Mouse (Mus musculus): ENCODE measurements around the gene Zfp385a.

Gene Zfp385a

DNA sequence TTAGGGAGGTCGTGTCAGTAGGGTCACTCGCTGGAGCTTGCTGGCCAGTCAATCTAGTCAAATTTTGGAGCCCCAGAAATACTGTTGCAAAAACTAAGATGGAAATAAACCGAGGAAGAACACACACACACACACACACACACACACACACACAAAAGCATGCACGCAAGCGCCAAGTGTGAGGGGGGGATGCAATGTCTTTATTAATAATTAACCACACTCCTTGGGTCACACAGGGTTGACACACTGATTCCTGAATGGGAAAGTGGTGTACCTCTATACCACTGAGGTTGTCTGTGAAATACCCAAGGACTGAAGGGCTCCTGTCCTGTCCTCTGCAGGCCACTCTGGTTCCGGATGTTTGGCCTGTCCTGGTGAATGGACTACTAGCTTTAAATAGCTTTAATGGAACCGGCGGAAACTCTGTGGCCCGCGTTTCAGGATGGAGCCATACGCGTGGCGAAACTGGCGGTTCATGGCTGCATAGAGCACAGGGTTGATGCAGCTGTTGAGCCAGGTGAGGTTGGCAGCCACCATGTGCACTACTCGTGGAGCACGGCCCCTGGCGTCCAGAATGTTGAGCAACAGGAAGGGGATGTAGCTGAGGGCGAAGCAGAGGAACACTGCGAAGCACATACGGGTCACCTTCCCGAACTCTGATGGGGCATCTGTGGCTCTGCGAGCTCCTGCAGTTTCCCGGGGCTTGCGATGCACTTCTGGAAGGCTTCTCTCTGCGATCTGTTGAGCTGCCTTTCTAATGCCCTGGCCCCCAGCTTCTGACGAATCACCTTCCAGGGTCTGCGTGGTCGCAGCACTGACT lies 31.6 kb downstream of the Zfp385a start:
- no peak for DNase-seq (ENCODE audit: low spot score in 2 of 2)

- DNase-seq (ENCODE audit: low spot score in 2 of 2): peak; percentile 77 to 88
Measured at GRCm38 (mm10) chr15:103307125-103307524, 32.8 kb downstream of the Zfp385a start.

GRCm38 (mm10) chr15:103305792-103306645 lies 33.9 kb downstream of the Zfp385a start:
- no peak for DNase-seq (ENCODE audit: low spot score in 2 of 2)

DNA sequence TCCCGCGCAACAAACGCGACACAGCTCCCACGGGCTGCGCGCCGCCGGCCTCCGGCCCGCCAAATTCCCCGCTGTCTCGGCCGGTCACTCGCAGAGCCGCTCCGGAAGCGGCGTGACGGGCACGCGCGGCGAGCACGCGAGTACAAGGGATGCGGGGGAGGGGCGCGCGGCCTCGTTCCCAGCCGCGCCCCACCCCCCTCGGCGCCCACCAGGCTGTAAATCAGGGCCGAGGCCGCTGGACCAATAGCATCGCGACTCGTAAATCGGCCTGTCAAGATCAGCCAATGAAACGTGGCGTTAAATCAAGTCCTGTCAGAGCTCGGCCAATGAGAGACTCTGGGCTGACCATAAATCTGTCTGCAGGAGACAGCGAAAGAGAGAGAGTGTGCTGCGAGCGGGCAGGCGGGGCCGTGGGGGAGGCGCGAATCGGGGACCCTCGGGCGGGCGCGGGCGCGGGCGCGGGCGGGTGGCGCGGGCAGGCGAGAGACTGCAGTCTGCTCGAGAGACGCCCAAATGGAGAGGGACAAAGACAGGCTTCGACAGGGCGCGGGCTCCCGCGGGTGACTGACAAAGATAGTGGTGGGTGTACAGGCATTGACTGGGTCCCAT lies 34.7 kb downstream of the Zfp385a start:
- peak; percentile 57 to 71 for DNase-seq (ENCODE audit: low spot score in 2 of 2)

GRCm38 (mm10) chr15:103304616-103304969 lies 35.3 kb downstream of the Zfp385a start:
- DNase-seq (ENCODE audit: low spot score in 2 of 2): no peak

DNA sequence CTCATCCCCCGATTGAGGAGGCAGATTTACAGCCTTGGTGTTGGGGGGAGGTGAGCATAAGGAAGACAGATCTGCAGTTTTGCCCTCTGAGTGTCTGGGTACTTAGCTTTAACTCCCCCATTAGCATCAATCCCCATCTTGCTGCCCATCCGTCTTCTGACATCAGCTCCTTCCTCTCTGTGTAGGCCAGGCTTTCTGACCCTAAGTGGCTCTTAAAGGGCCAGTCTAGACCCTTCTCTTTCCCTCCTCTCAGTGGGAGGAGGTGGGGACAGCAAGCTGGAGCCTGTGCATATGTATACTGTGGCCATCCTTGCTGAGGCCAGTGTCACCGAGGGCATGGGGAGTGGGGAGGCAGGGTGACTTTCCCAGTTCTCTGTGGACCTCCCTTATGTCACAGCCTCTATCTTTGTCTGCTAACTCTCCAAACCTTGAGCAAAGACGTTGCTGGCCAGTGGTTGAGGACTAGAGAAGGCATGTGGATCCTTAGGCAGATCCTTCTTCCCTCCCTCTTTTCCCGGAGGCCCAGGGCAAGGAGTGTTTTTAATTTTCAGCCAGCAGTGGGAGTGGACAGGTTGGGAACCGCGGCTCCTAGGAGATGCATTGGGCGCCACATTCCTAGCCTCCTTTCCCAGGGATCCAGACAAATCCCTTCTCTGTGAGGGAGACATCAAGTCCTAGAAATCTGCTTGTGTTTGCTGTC lies 35.8 kb downstream of the Zfp385a start:
- no peak for DNase-seq (ENCODE audit: low spot score in 2 of 2)

- DNase-seq (ENCODE audit: low spot score in 2 of 2): no peak
Measured at GRCm38 (mm10) chr15:103302341-103303021, 37.4 kb downstream of the Zfp385a start.

- DNase-seq (ENCODE audit: low spot score in 2 of 2): no peak
Measured at GRCm38 (mm10) chr15:103301547-103302340, 38.1 kb downstream of the Zfp385a start.

GRCm38 (mm10) chr15:103301046-103301445 lies 38.8 kb downstream of the Zfp385a start:
- no peak for DNase-seq (ENCODE audit: low spot score in 2 of 2)

- no peak for DNase-seq (ENCODE audit: low spot score in 2 of 2)
Measured at GRCm38 (mm10) chr15:103300560-103300959, 39.3 kb downstream of the Zfp385a start.

DNA sequence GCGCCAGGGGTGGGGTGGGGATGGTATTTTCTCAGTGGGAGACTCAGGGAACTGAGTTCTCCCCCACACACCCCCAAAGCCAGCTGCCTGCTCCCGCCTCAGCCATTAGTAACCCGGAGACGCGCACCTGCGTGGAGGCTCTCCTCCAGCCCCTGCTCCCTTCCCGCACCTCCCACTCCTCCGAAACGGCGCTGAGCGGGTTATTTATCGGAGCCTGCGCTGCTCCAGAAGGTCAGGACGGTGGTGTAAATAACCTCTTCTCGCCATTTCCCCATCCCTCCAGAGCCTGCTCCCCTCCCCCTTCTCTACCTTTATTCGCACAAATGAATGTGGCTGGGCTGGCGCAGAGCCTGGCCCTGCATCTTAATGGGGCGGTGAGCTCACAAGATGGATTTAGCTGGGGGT lies 39.8 kb downstream of the Zfp385a start:
- no peak for DNase-seq (ENCODE audit: low spot score in 2 of 2)

DNA sequence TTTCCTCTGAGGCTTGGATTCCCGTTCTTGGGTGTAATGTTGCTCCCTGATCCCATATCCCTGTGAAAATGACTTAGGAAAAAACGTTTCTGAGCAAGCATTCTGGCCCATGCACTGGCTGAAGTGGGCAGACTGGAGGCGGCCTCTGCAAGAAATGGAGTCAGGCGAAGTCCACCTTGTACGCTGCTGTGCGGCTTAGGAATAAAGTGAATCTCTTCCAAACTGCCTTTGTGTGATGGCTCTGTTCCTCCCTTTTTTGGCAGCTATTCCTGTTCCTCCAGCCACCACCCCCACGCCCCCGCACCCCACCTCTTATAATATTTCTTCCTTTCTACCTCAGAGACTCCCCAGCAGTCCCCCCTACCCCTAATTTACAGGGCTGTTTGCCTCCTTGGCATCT lies 40.2 kb downstream of the Zfp385a start:
- DNase-seq (ENCODE audit: low spot score in 2 of 2): no peak

GRCm38 (mm10) chr15:103298861-103299616 lies 40.9 kb downstream of the Zfp385a start:
- DNase-seq (ENCODE audit: low spot score in 2 of 2): no peak

- no peak for DNase-seq (ENCODE audit: low spot score in 2 of 2)
Measured at GRCm38 (mm10) chr15:103298026-103298425, 41.9 kb downstream of the Zfp385a start.

DNA sequence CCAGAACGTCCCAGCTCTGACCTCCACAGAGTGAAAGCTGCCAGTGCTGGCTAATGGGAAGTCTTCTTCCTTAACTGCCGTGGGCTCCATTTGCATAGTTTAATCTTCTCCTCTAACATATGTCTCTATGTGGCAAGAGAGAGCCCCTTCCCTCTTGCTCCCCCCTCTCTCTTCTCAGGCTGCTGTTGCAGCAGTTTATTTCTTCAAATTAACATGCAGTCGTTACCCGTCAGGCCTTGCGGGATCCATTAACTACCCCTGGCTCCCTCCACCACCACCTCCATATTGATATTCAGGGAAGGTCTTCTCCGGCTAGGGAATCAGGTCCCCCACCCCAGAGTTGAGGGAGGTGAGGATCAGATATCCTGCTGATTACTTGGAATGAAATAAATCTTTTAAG lies 42.6 kb downstream of the Zfp385a start:
- no peak for DNase-seq (ENCODE audit: low spot score in 2 of 2)

DNA sequence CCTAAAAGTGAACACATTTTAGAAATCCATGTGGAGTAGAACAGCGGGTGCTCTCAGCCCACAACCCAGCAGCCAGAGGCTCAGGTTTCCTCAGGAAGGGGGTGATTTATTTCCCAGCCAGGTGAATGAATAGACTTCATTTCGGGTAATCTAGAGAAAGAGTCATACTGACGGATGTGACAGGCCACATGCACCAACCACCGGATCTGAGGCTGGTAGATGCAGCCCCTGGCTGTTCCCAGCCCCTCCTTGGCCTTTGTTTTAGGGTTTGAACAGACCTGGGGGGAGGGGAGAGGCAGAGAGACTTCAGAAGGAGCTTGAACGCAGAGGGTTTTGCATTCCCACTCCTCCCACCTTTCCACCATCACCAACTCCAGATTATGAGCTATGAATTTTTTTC lies 44.0 kb downstream of the Zfp385a start:
- DNase-seq (ENCODE audit: low spot score in 2 of 2): no peak

GRCm38 (mm10) chr15:103294649-103295048 lies 45.2 kb downstream of the Zfp385a start:
- no peak for DNase-seq (ENCODE audit: low spot score in 2 of 2)

GRCm38 (mm10) chr15:103293375-103293774 lies 46.5 kb downstream of the Zfp385a start:
- no peak for DNase-seq (ENCODE audit: low spot score in 2 of 2)

- DNase-seq (ENCODE audit: low spot score in 2 of 2): no peak
Measured at GRCm38 (mm10) chr15:103292673-103293345, 47.1 kb downstream of the Zfp385a start.
